Mouse (Mus musculus) MEL (cell line): ENCODE measurements around the gene Fam222b.

ENCODE experiments used
- CHD2 ChIP-seq: IDR thresholded peaks from 2 replicates; pipeline ENCODE4 v1.6.1; 2011; ENCODE audit warnings: low read length, improper control_type of control experiment
- CTCF ChIP-seq, 3 experiments: IDR thresholded peaks in 2 of 3; conservative IDR thresholded peaks in 1 of 3; 2 replicates each; pipeline ENCODE4 v1.5.1; 2011 to 2012; ENCODE audit warnings: low read length in 3 of 3, low read depth in 2 of 3, mild to moderate bottlenecking in 2 of 3, improper control_type of control experiment in 1 of 3, inconsistent platforms in 1 of 3, mixed read lengths in 1 of 3, moderate library complexity in 1 of 3; ENCODE audit not compliant: control insufficient read depth in 1 of 3, insufficient read depth in 1 of 3, poor library complexity in 1 of 3, severe bottlenecking in 1 of 3
- E2F4 ChIP-seq: IDR thresholded peaks from 2 replicates; pipeline ENCODE4 v1.6.1; 2011; ENCODE audit warnings: low read depth, low read length, improper control_type of control experiment, borderline replicate concordance
- EP300 ChIP-seq, 2 experiments: IDR thresholded peaks; 2 replicates each; pipeline ENCODE4 v1.6.1; 2011; ENCODE audit warnings: improper control_type of control experiment in 2 of 2, low read length in 2 of 2, low read depth in 1 of 2, mild to moderate bottlenecking in 1 of 2
- HCFC1 ChIP-seq: IDR thresholded peaks from 2 replicates; pipeline ENCODE4 v1.6.1; 2012; ENCODE audit warnings: low read depth, mild to moderate bottlenecking, inconsistent platforms, low read length, improper control_type of control experiment, moderate library complexity
- MXI1 ChIP-seq: IDR thresholded peaks from 2 replicates; pipeline ENCODE4 v1.6.1; 2011; ENCODE audit warnings: mild to moderate bottlenecking, low read depth, low read length, improper control_type of control experiment
- NRF1 ChIP-seq: IDR thresholded peaks from 2 replicates; pipeline ENCODE4 v1.6.1; 2014; ENCODE audit warnings: low read depth, mild to moderate bottlenecking, inconsistent platforms, low read length, improper control_type of control experiment, moderate library complexity; ENCODE audit not compliant: poor library complexity, insufficient read depth, severe bottlenecking
- TAL1 ChIP-seq: IDR thresholded peaks from 2 replicates; pipeline ENCODE4 v1.6.1; 2012; ENCODE audit warnings: mild to moderate bottlenecking, inconsistent platforms, low read length, moderate library complexity, mixed read lengths

- TF ChIP-seq CTCF (IDR thresholded peaks at IDR 0.05 in 2 of 3, conservative IDR thresholded peaks at IDR 0.05 in 1 of 3; ENCODE audit: control insufficient read depth in 1 of 3, insufficient read depth in 1 of 3, low read depth in 2 of 3, low read length in 3 of 3, poor library complexity in 1 of 3, severe bottlenecking in 1 of 3) (no peak), CHD2 (no peak), TAL1 (no peak), MXI1 (no peak), E2F4 (no peak), EP300 (IDR thresholded peaks at IDR 0.05; ENCODE audit: low read depth in 1 of 2, low read length in 2 of 2) (no peak), HCFC1 (no peak), NRF1 (no peak)
Measured at GRCm38 (mm10) chr11:78086925-78087479, 7.5 kb upstream of the Fam222b start.
